Mouse (Mus musculus) MEL (cell line): ENCODE data around the gene Fbxo17. TPM values are rescaled to one million over a fixed set of nuclear protein-coding genes. Genes with fewer than 3 reads are reported as not detected.

Source experiments
- DNase-seq: peaks from one replicate; pipeline ENCODE4 v3.0.0; 2011; ENCODE audit warnings: low read depth, low spot score
- H3K27ac ChIP-seq: 2 replicates; pipeline ENCODE4 v1.5.1; 2012; ENCODE audit warnings: low read depth, mild to moderate bottlenecking, control low read depth, low read length, moderate library complexity; ENCODE audit not compliant: control insufficient read depth
- H3K27me3 ChIP-seq, 2 experiments: fragments of 150-350 bp in 1 of 2; sonication (generic) in 1 of 2; 2 replicates each; pipeline ENCODE4 v1.6.1; 2012; ENCODE audit warnings: low read length in 2 of 2, mild to moderate bottlenecking in 2 of 2, improper control_type of control experiment in 1 of 2, moderate library complexity in 1 of 2; ENCODE audit not compliant: insufficient read depth in 2 of 2, control insufficient read depth in 1 of 2
- H3K36me3 ChIP-seq, 2 experiments: 2 replicates each; pipeline ENCODE4 v1.6.1; 2012 to 2014; ENCODE audit warnings: low read length in 2 of 2, improper control_type of control experiment in 1 of 2, inconsistent platforms in 1 of 2, mild to moderate bottlenecking in 1 of 2; ENCODE audit not compliant: insufficient read depth in 2 of 2, control insufficient read depth in 1 of 2
- H3K4me1 ChIP-seq, 2 experiments: fragments of 150-350 bp in 1 of 2; sonication (generic) in 1 of 2; 2 replicates each; pipeline ENCODE4 v1.6.1; 2012; ENCODE audit warnings: low read length in 2 of 2, improper control_type of control experiment in 1 of 2, mild to moderate bottlenecking in 1 of 2; ENCODE audit not compliant: insufficient read depth in 2 of 2, control insufficient read depth in 1 of 2
- H3K4me3 ChIP-seq, 2 experiments: fragments of 150-350 bp in 1 of 2; sonication (generic) in 1 of 2; 2 replicates each; pipeline ENCODE4 v1.5.1; 2012; ENCODE audit warnings: low read depth in 2 of 2, low read length in 2 of 2, mild to moderate bottlenecking in 2 of 2, moderate library complexity in 2 of 2, control low read depth in 1 of 2, improper control_type of control experiment in 1 of 2; ENCODE audit not compliant: control insufficient read depth in 1 of 2, insufficient read depth in 1 of 2
- H3K79me2 ChIP-seq: 2 replicates; pipeline ENCODE4 v1.6.1; 2012; ENCODE audit warnings: mild to moderate bottlenecking, low read length, moderate library complexity; ENCODE audit not compliant: control insufficient read depth, poor library complexity, insufficient read depth
- H3K9ac ChIP-seq: 2 replicates; pipeline ENCODE4 v1.6.1; 2012; ENCODE audit warnings: low read depth, mild to moderate bottlenecking, control low read depth, low read length, moderate library complexity; ENCODE audit not compliant: control insufficient read depth, poor library complexity, severe bottlenecking
- H3K9me3 ChIP-seq: fragments of 150-350 bp; sonication (generic); replicated peaks from 2 replicates; pipeline ENCODE4 v1.6.1; 2012; ENCODE audit warnings: mild to moderate bottlenecking, low read length, improper control_type of control experiment, moderate library complexity; ENCODE audit not compliant: insufficient read depth
- CHD1 ChIP-seq: IDR thresholded peaks from 2 replicates; pipeline ENCODE4 v1.6.1; 2012; ENCODE audit warnings: low read depth, mild to moderate bottlenecking, inconsistent platforms, low read length, improper control_type of control experiment
- CTCF ChIP-seq, 3 experiments: IDR thresholded peaks in 2 of 3; conservative IDR thresholded peaks in 1 of 3; 2 replicates each; pipeline ENCODE4 v1.5.1; 2011 to 2012; ENCODE audit warnings: low read length in 3 of 3, low read depth in 2 of 3, mild to moderate bottlenecking in 2 of 3, improper control_type of control experiment in 1 of 3, inconsistent platforms in 1 of 3, mixed read lengths in 1 of 3, moderate library complexity in 1 of 3; ENCODE audit not compliant: control insufficient read depth in 1 of 3, insufficient read depth in 1 of 3, poor library complexity in 1 of 3, severe bottlenecking in 1 of 3
- GABPA ChIP-seq: IDR thresholded peaks from 2 replicates; pipeline ENCODE4 v1.6.1; 2012; ENCODE audit warnings: low read depth, mild to moderate bottlenecking, inconsistent platforms, low read length, improper control_type of control experiment, moderate library complexity
- GATA1 ChIP-seq: IDR thresholded peaks from 2 replicates; pipeline ENCODE4 v1.6.1; 2011; ENCODE audit warnings: low read depth, low read length, improper control_type of control experiment
- KAT2A ChIP-seq: conservative IDR thresholded peaks from 2 replicates; pipeline ENCODE4 v1.6.1; 2012; ENCODE audit warnings: low read depth, low read length, improper control_type of control experiment, inconsistent platforms
- MAFK ChIP-seq: IDR thresholded peaks from 2 replicates; pipeline ENCODE4 v1.6.1; 2011; ENCODE audit warnings: low read depth, mild to moderate bottlenecking, low read length, improper control_type of control experiment, borderline replicate concordance
- MEF2A ChIP-seq: IDR thresholded peaks from 2 replicates; pipeline ENCODE4 v1.6.1; 2014; ENCODE audit warnings: low read depth, mild to moderate bottlenecking, inconsistent platforms, low read length, improper control_type of control experiment; ENCODE audit not compliant: poor library complexity, insufficient replicate concordance, severe bottlenecking; ENCODE audit errors: extremely low read depth
- MXI1 ChIP-seq: IDR thresholded peaks from 2 replicates; pipeline ENCODE4 v1.6.1; 2011; ENCODE audit warnings: mild to moderate bottlenecking, low read depth, low read length, improper control_type of control experiment
- MYC ChIP-seq: IDR thresholded peaks from 2 replicates; pipeline ENCODE4 v1.6.1; 2011; ENCODE audit warnings: low read depth, mild to moderate bottlenecking, low read length, improper control_type of control experiment, moderate library complexity
- NELFE ChIP-seq: IDR thresholded peaks from 2 replicates; pipeline ENCODE4 v1.6.1; 2011; ENCODE audit warnings: low read depth, low read length, improper control_type of control experiment
- POLR2A ChIP-seq, 2 experiments: IDR thresholded peaks; 2 replicates each; pipeline ENCODE4 v1.6.1; 2011 to 2012; ENCODE audit warnings: low read length in 2 of 2, mild to moderate bottlenecking in 2 of 2, control low read depth in 1 of 2, improper control_type of control experiment in 1 of 2, low read depth in 1 of 2, moderate library complexity in 1 of 2; ENCODE audit not compliant: control insufficient read depth in 1 of 2, insufficient read depth in 1 of 2, poor library complexity in 1 of 2
- RCOR1 ChIP-seq: IDR thresholded peaks from 2 replicates; pipeline ENCODE4 v1.6.1; 2012; ENCODE audit warnings: low read depth, mild to moderate bottlenecking, inconsistent platforms, low read length, improper control_type of control experiment
- SIN3A ChIP-seq: IDR thresholded peaks from 2 replicates; pipeline ENCODE4 v1.6.1; 2012; ENCODE audit warnings: low read length, improper control_type of control experiment, inconsistent platforms
- SMC3 ChIP-seq: IDR thresholded peaks from 2 replicates; pipeline ENCODE4 v1.6.1; 2011; ENCODE audit warnings: low read depth, low read length, improper control_type of control experiment
- TAL1 ChIP-seq: IDR thresholded peaks from 2 replicates; pipeline ENCODE4 v1.6.1; 2012; ENCODE audit warnings: mild to moderate bottlenecking, inconsistent platforms, low read length, moderate library complexity, mixed read lengths
- TBP ChIP-seq: IDR thresholded peaks from 2 replicates; pipeline ENCODE4 v1.8.0; 2011; ENCODE audit warnings: low read depth, low read length, improper control_type of control experiment
- UBTF ChIP-seq: IDR thresholded peaks from 2 replicates; pipeline ENCODE4 v1.6.1; 2012; ENCODE audit warnings: low read depth, mild to moderate bottlenecking, inconsistent platforms, low read length, improper control_type of control experiment, moderate library complexity, borderline replicate concordance; ENCODE audit not compliant: insufficient read depth
- ZC3H11A ChIP-seq: IDR thresholded peaks from 2 replicates; pipeline ENCODE4 v1.6.1; 2012; ENCODE audit warnings: low read depth, mild to moderate bottlenecking, inconsistent platforms, low read length, improper control_type of control experiment
- ZNF384 ChIP-seq: IDR thresholded peaks from 2 replicates; pipeline ENCODE4 v1.6.1; 2012; ENCODE audit warnings: low read depth, mild to moderate bottlenecking, inconsistent platforms, low read length, improper control_type of control experiment
- polyA plus RNA-seq, 2 experiments: library from polyadenylated mRNA; stranded (reverse) in 1 of 2; unstranded in 1 of 2; fragments of >175 nt in 1 of 2; fragments of >200 nt in 1 of 2; gene quantifications; 2 replicates each; pipeline versions ENCODE4 v1.2.1 to v1.2.4; 2012; ENCODE audit warnings: low replicate concordance in 2 of 2, low read depth in 1 of 2; ENCODE audit not compliant: insufficient read length in 2 of 2, insufficient read depth in 1 of 2, missing spikeins in 1 of 2
- total RNA-seq: library from RNA; depleted of rRNA; stranded (reverse); fragments of 300-350 nt; gene quantifications from 2 replicates; pipeline ENCODE4 v1.2.3, GENCODE M21; 2012

Fbxo17 gene
- total and polyA plus RNA-seq, 3 experiments = 0.43 TPM; not detected in 2

DNA sequence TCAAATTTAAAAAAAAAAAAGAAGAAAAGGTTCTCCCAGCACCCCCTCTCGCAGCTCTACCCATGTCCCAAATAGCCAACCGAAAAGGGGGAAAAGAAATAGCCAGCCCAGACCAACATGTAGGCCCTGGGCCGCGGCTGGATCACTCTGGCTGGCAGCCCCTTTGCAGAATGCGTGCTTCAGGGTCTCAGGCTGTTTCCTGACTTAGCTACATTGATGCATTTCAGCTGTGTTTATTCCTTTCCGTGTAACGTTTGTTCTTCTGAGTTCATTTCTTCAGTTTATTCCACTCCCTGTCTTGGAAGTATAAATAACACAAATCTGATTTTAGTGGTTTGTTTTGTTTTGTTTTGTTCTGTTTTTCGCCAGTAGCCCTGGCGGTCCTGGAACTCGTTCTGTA is 1.1 kb downstream of the Fbxo17 start:
- Histone ChIP-seq H3K27me3 (no peaks in the 10 kb centered on the region; a peak in 1 of 4 replicates), H3K9me3 (no peaks in the 10 kb centered on the region), H3K4me3 (no peak overlapping the region), H3K79me2 (no peaks in the 10 kb centered on the region), H3K9ac (no peak overlapping the region), H3K4me1 (no peaks in the 10 kb centered on the region), H3K36me3 (no peaks in the 10 kb centered on the region), H3K27ac (no peak overlapping the region)
- TF ChIP-seq SMC3 = no peak
- TF ChIP-seq MYC = no peak
- no peak for TF ChIP-seq ZC3H11A
- DNase-seq = no peak

DNA sequence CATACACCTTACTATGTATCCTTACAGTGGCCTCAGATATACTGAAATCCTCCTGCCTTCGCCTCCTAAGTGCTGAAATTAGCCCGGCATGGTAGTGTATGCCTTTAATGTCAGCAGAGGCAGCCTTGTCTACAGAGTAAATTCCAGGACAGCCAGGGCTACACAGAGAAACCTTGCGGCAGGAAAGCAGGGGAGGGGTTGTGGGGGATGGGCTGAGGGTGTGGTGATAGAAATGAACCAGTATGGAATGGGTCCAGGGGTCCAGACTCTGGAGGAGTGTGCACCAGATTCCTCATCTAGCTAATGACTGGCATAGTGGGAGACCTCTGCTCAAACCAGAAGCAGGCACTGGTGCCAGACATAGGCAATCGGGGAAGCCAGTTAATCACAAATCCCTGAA is 2.6 kb downstream of the Fbxo17 start:
- TF ChIP-seq UBTF (no peak), NELFE (no peak), GABPA (no peak), ZNF384 (no peak), MXI1 (no peak), POLR2A (IDR thresholded peaks at IDR 0.05; ENCODE audit: control insufficient read depth in 1 of 2, insufficient read depth in 1 of 2, low read depth in 1 of 2, low read length in 2 of 2, poor library complexity in 1 of 2) (no peak), MEF2A (no peak), TBP (no peak), TAL1 (no peak), CHD1 (no peak)
- Histone ChIP-seq H3K9me3 (no peaks in the 10 kb centered on the region), H3K27me3 (no peaks in the 10 kb centered on the region; a peak in 1 of 4 replicates), H3K9ac (no peak overlapping the region), H3K79me2 (no peaks in the 10 kb centered on the region), H3K4me1 (no peaks in the 10 kb centered on the region), H3K27ac (no peak overlapping the region), H3K4me3 (no peak overlapping the region), H3K36me3 (no peaks in the 10 kb centered on the region)
- DNase-seq = no peak

DNA sequence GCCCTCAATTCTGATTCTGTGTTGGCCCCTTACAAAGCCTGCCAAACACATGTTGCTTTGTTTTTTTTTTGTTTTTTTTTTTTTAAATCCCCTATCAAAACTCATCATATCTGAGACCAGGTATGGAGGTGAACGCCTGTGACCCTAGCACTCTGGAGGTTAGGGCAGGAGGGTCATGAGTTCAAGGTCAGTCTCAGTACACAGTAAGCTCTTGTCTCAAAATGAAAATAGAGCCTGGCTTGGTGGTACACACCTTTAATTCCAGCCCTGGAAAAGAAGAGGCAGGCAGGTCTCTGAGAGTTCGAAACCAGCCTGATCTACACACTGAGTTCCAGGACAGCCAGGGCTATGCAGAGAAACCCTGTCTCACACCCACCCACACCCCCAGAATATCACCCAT is 3.0 kb downstream of the Fbxo17 start:
- Histone ChIP-seq H3K79me2 (no peaks in the 10 kb centered on the region), H3K4me3 (no peak overlapping the region), H3K36me3 (no peaks in the 10 kb centered on the region), H3K4me1 (no peaks in the 10 kb centered on the region), H3K9me3 (no peaks in the 10 kb centered on the region), H3K27ac (no peak overlapping the region), H3K27me3 (no peaks in the 10 kb centered on the region; a peak in 1 of 4 replicates), H3K9ac (no peak overlapping the region)
- TF ChIP-seq KAT2A (no peak), GATA1 (no peak), MAFK (no peak), SIN3A (no peak), CTCF (IDR thresholded peaks at IDR 0.05 in 2 of 3, conservative IDR thresholded peaks at IDR 0.05 in 1 of 3; ENCODE audit: control insufficient read depth in 1 of 3, insufficient read depth in 1 of 3, low read depth in 2 of 3, low read length in 3 of 3, poor library complexity in 1 of 3, severe bottlenecking in 1 of 3) (no peak), RCOR1 (no peak), TAL1 (no peak)
- DNase-seq = no peak
